Mouse (Mus musculus): ENCODE results near the gene Otulinl. TPM values are rescaled to one million over a fixed set of nuclear protein-coding genes. Genes with fewer than 3 reads are reported as not detected.
"Not testable (repeated sequence)": the region's sequence is repeated elsewhere in the genome, so short reads cannot be mapped to it uniquely, and the experiment has no call there.

Gene Otulinl
- polyA plus RNA-seq (2016; fragmentation: Nextera tagmentation; extraction: Ambion mirVana): 10.0 and 13.7 TPM in 2 replicates

GRCm38 (mm10) chr15:27681419-27682187 is at the start of gene Otulinl:
TSS of gene Otulinl (minus strand) at chr15:27681579.
- Histone ChIP-seq H3K4me1 (peaks cover 7% of the 10 kb centered on the region; the same call in 1 of the 2 replicates), H3K4me3 (peak within 1 kb of the TSS; percentile 62), H3K9me3 (replicated peaks) (no peaks in the 10 kb centered on the region), H3K27me3 (peaks cover 3% of the 10 kb centered on the region; the same call in 1 of the 2 replicates), H3K27ac (no peak within 1 kb of the TSS; the same call in 1 of the 2 replicates), H3K36me3 (no peaks in the 10 kb centered on the region), H3K9ac (peak within 1 kb of the TSS; percentile 65), H3K4me2 (replicated peaks) (peak within 1 kb of the TSS; percentile 84)
- ATAC-seq (ENCODE audit: low FRiP score): peak; percentile 100
- WGBS: 2% methylated on average over 56 of the region's 59 CpGs

- ATAC-seq (ENCODE audit: low FRiP score): no peak
- Histone ChIP-seq H3K27ac (no peak overlapping the region), H3K4me3 (no peak overlapping the region), H3K4me2 (replicated peaks) (no peak overlapping the region), H3K9me3 (replicated peaks) (no peaks in the 10 kb centered on the region; the same call in 1 of the 2 replicates), H3K4me1 (no peaks in the 10 kb centered on the region), H3K9ac (no peak overlapping the region), H3K27me3 (no peaks in the 10 kb centered on the region; the same call in 1 of the 2 replicates), H3K36me3 (peaks cover 7% of the 10 kb centered on the region; the same call in 1 of the 2 replicates)
- 82% methylated on average over 6 of the region's 6 CpGs for WGBS
Measured at GRCm38 (mm10) chr15:27726228-27726627, 44.8 kb upstream of the Otulinl start.

- Histone ChIP-seq H3K36me3 (peaks cover 3% of the 10 kb centered on the region; the same call in 1 of the 2 replicates), H3K4me2 (replicated peaks) (no peak overlapping the region), H3K27ac (no peak overlapping the region), H3K27me3 (no peaks in the 10 kb centered on the region; the same call in 1 of the 2 replicates), H3K4me1 (no peaks in the 10 kb centered on the region), H3K4me3 (no peak overlapping the region), H3K9me3 (replicated peaks) (no peaks in the 10 kb centered on the region; the same call in 1 of the 2 replicates), H3K9ac (no peak overlapping the region)
- ATAC-seq (ENCODE audit: low FRiP score): no peak
- 81% methylated on average over 9 of the region's 9 CpGs for WGBS
Measured at GRCm38 (mm10) chr15:27724796-27725680, 43.7 kb upstream of the Otulinl start.

GRCm38 (mm10) chr15:27724298-27724697 is 42.9 kb upstream of the Otulinl start:
- WGBS: 86% methylated on average over 6 of the region's 6 CpGs
- no peak for ATAC-seq (ENCODE audit: low FRiP score)
- H3K36me3 ChIP-seq: no peaks in the 10 kb centered on the region
- H3K4me1 ChIP-seq: 0 out of 2 replicates have a peak, but pooled peaks cover 3% of the 10 kb centered on the region
- H3K4me3 ChIP-seq: no peak overlapping the region
- no peaks in the 10 kb centered on the region; the same call in 1 of the 2 replicates for H3K9me3 ChIP-seq (replicated peaks)
- H3K27ac ChIP-seq: no peak overlapping the region
- H3K4me2 ChIP-seq (replicated peaks): no peak overlapping the region
- H3K27me3 ChIP-seq: no peaks in the 10 kb centered on the region; the same call in 1 of the 2 replicates
- H3K9ac ChIP-seq: no peak overlapping the region

GRCm38 (mm10) chr15:27723746-27724145 is 42.4 kb upstream of the Otulinl start:
- Histone ChIP-seq H3K9ac (no peak overlapping the region), H3K9me3 (replicated peaks) (no peaks in the 10 kb centered on the region; the same call in 1 of the 2 replicates), H3K4me3 (no peak overlapping the region), H3K4me2 (replicated peaks) (no peak overlapping the region), H3K36me3 (no peaks in the 10 kb centered on the region), H3K4me1 (0 out of 2 replicates have a peak, but pooled peaks cover 3% of the 10 kb centered on the region), H3K27ac (no peak overlapping the region), H3K27me3 (no peaks in the 10 kb centered on the region; the same call in 1 of the 2 replicates)
- 61% methylated on average over 6 of the region's 6 CpGs for whole genome bisulfite sequencing
- ATAC-seq (ENCODE audit: low FRiP score): no peak

- H3K27me3 ChIP-seq; H3K27ac ChIP-seq; H3K36me3 ChIP-seq; H3K4me3 ChIP-seq; H3K4me2 ChIP-seq (replicated peaks); H3K9me3 ChIP-seq (replicated peaks); H3K4me1 ChIP-seq; H3K9ac ChIP-seq; ATAC-seq (ENCODE audit: low FRiP score): not testable (repeated sequence)
- WGBS: 92% methylated on average over 8 of the region's 8 CpGs
Measured at GRCm38 (mm10) chr15:27720297-27720696, 38.9 kb upstream of the Otulinl start.

GRCm38 (mm10) chr15:27718668-27719067 is 37.3 kb upstream of the Otulinl start:
- Histone ChIP-seq H3K4me3 (no peak overlapping the region), H3K27me3 (no peaks in the 10 kb centered on the region), H3K9me3 (replicated peaks) (no peaks in the 10 kb centered on the region; the same call in 1 of the 2 replicates), H3K27ac (no peak overlapping the region), H3K4me2 (replicated peaks) (no peak overlapping the region), H3K36me3 (no peaks in the 10 kb centered on the region), H3K9ac (no peak overlapping the region), H3K4me1 (0 out of 2 replicates have a peak, but pooled peaks cover 5% of the 10 kb centered on the region)
- WGBS: 79% methylated on average over 7 of the region's 7 CpGs
- no peak for ATAC-seq (ENCODE audit: low FRiP score)

- H3K9me3 ChIP-seq (replicated peaks): no peaks in the 10 kb centered on the region
- 30% methylated on average over 3 of the region's 3 CpGs for WGBS
- 0 out of 2 replicates have a peak, but pooled peaks cover 5% of the 10 kb centered on the region for H3K4me1 ChIP-seq
- H3K27ac ChIP-seq: no peak overlapping the region
- H3K27me3 ChIP-seq: no peaks in the 10 kb centered on the region
- no peak overlapping the region for H3K4me3 ChIP-seq
- H3K36me3 ChIP-seq: no peaks in the 10 kb centered on the region
- no peak overlapping the region for H3K9ac ChIP-seq
- no peak overlapping the region for H3K4me2 ChIP-seq (replicated peaks)
- no peak for ATAC-seq (ENCODE audit: low FRiP score)
Measured at GRCm38 (mm10) chr15:27715331-27715730, 34.0 kb upstream of the Otulinl start.

GRCm38 (mm10) chr15:27710698-27711097 is 29.3 kb upstream of the Otulinl start:
- no peak for ATAC-seq (ENCODE audit: low FRiP score)
- no peak overlapping the region for H3K4me3 ChIP-seq
- H3K27ac ChIP-seq: no peak overlapping the region
- no peak overlapping the region for H3K9ac ChIP-seq
- 86% methylated on average over 9 of the region's 9 CpGs for WGBS
- H3K9me3 ChIP-seq (replicated peaks): no peaks in the 10 kb centered on the region
- H3K4me1 ChIP-seq: no peaks in the 10 kb centered on the region
- no peak overlapping the region for H3K4me2 ChIP-seq (replicated peaks)
- no peaks in the 10 kb centered on the region for H3K36me3 ChIP-seq
- no peaks in the 10 kb centered on the region for H3K27me3 ChIP-seq

GRCm38 (mm10) chr15:27708968-27709612 is 27.7 kb upstream of the Otulinl start:
- Histone ChIP-seq H3K27ac (no peak overlapping the region), H3K4me1 (no peaks in the 10 kb centered on the region), H3K9me3 (replicated peaks) (no peaks in the 10 kb centered on the region), H3K9ac (no peak overlapping the region), H3K36me3 (no peaks in the 10 kb centered on the region), H3K4me3 (no peak overlapping the region), H3K27me3 (no peaks in the 10 kb centered on the region), H3K4me2 (replicated peaks) (no peak overlapping the region)
- ATAC-seq (ENCODE audit: low FRiP score): no peak
- WGBS: 90% methylated on average over 7 of the region's 7 CpGs

GRCm38 (mm10) chr15:27708499-27708898 is 27.1 kb upstream of the Otulinl start:
- no peak overlapping the region for H3K4me2 ChIP-seq (replicated peaks)
- no peak overlapping the region for H3K9ac ChIP-seq
- no peaks in the 10 kb centered on the region for H3K4me1 ChIP-seq
- no peaks in the 10 kb centered on the region for H3K9me3 ChIP-seq (replicated peaks)
- no peak overlapping the region for H3K4me3 ChIP-seq
- H3K27ac ChIP-seq: no peak overlapping the region
- no peaks in the 10 kb centered on the region for H3K27me3 ChIP-seq
- no peak for ATAC-seq (ENCODE audit: low FRiP score)
- WGBS: 85% methylated on average over 3 of the region's 3 CpGs
- no peaks in the 10 kb centered on the region for H3K36me3 ChIP-seq

- Histone ChIP-seq H3K9ac (0 out of 2 replicates have a peak overlapping the region, but pooled peaks have one; percentile 27), H3K27me3 (no peaks in the 10 kb centered on the region), H3K9me3 (replicated peaks) (no peaks in the 10 kb centered on the region), H3K4me2 (replicated peaks) (no peak overlapping the region), H3K4me3 (no peak overlapping the region), H3K27ac (no peak overlapping the region), H3K4me1 (peaks cover 14% of the 10 kb centered on the region), H3K36me3 (no peaks in the 10 kb centered on the region)
- WGBS: no CpG with 5 or more reads among the region's 1 CpGs
- ATAC-seq (ENCODE audit: low FRiP score): no peak
Measured at GRCm38 (mm10) chr15:27702972-27703313, 21.6 kb upstream of the Otulinl start.

Measured in hindbrain, embryonic 12.5 days (tissue).